Mouse (Mus musculus): ENCODE data around the gene Mast1.

Gene Mast1

GRCm38 (mm10) chr8:84936962-84937546 is at the start of gene Mast1:
Gene Mast1, minus strand, starts transcription at chr8:84937359.
- no peak for DNase-seq

- DNase-seq, result no peak
Measured at GRCm38 (mm10) chr8:84986379-84986945, 49.3 kb upstream of the Mast1 start.

DNA sequence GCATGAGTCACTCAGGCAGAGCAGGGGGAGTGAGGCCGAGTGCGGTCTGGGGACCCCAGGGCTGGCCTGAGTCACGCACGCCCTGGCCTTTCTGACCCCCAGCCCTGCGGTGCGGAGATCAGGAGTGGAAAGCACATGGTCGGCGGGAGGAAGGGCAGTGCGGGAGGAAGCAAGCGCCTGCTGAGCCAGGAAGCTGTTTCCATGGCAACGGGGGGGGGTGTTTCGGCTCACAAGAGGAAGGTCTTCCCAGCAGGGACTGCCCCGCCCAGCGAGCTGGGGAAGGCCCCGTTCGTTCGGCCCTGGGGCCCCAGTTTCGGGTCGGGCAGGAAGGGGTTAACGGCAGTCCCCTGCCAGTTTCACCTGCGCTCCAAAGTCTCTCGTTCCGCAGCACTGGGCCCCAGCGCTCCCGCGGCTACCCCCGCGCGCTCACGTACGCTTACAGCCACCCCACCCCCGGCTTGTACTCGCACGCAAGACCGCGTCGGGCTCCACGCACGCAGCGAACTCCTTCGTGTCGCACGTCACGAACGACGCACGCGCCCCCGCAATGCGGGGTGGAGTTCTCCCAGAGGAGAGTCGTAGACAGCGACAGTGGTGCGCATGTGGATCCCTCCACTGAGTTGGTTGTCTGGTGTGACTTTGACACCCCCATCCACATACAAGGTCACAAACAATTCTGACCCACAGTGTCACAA is 48.7 kb upstream of the Mast1 start:
- peak; percentile 100 for DNase-seq

DNA sequence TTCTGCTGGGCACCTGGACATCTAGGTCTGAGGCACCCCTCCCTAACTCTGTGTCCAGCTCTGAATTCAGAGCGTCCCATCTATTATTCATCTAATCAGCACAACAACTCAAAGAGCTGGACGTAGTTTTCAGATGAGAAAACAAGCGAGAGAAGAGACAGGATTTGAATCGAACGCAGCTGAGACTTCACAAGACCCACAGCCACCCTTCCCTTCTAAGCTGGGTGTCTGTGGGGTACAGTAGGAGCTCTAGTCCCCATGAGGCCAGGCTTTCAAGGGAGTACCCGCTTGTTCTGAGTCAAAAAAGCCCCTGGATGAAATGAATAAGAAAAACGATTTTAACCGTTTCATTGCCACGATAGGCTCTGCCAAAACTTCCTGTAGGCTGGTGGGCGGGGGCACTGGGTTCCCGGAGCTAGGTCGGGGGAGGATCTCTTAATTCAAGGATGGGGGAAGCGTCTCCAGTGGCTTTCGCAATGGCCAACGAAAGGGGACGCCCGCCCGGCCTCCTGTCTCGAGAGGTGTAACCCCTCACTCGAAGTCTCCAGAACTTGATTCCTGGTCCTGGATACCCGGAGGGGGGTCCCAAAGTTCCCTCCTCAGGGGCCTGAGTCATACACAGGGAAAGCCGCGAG is 48.0 kb upstream of the Mast1 start:
- DNase-seq, result no peak

GRCm38 (mm10) chr8:84984294-84985048 is 47.3 kb upstream of the Mast1 start:
- DNase-seq, result peak; percentile 98

- peak; percentile 94 for DNase-seq
Measured at GRCm38 (mm10) chr8:84982499-84983011, 45.4 kb upstream of the Mast1 start.

DNA sequence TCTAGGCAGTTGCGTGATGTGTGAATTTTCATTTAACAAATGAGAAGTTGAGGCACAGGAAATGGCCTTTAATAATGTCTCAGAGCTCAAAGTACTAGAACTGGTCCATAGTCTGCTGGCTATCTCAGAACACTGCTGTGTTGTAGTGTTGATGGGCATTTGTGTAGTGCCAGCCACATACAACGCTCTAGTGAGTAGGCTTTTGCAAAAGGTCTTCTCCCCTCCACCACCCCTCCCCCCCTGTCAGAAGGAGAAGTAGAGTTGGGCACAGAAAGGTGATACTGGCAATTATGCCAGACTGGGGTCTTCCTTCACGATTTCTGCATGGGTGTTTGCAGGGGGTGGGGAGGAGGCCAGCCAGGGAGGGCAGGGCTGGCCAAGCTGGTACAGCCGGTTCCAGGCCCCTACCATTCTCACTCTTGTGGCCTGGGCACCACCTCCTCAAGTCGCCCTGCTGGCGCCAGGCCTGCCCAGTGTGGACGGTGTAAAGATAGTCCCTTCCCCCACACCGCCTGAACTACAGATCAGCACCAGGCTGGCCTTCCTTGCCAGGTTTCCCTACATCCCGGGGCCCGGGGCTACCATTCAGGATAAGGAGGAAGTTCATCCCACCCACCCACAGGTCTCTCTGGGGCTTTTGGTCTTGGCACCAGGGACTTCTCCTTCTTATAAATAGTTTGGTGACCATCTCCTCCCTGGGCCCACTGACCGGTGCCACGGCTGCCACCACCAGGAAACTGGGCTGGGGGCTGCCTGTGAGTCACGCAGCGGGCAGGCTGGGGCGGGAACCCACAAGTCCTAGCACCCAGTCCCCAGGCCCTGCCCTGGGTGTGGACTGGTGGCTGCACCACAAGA is 44.7 kb upstream of the Mast1 start:
- DNase-seq, result peak; percentile 96

- DNase-seq, result peak; percentile 99
Measured at GRCm38 (mm10) chr8:84980622-84981358, 43.6 kb upstream of the Mast1 start.

- DNase-seq, result peak; percentile 100
Measured at GRCm38 (mm10) chr8:84979599-84980421, 42.7 kb upstream of the Mast1 start.

DNA sequence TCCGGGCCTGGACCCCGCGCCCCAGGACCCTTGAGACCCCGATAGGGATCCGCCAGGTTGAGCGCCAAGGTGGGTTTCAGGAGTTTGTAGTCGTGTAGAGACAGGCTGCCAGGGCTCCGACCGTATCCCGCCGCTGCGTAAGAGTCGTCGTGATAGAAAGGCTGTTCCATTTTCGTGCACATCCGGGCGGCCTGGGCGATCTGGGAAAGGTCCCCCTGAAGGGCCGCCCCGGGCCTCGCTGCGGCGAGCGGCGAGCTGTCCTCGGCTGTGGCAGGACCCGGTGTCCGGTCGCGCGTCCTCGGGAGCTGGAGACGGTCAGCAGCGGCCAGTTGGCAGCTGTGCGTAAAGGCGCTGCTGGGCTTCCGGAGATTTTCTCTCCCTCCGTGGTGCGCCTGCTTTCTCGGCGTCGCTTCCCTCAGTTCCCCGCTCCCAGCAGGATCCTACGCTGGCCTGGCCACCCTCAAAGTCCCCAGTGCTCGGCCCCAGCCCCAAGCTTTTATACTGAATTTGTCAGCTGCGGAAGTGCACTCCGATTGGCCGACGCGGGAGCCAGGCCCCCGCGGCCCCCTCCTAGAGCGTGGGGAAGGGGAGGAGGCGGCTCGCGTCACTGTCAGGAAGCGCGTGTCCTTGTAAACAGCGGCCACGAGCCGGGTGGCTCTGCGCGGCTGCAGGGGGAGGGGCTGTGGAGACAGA is 41.2 kb upstream of the Mast1 start, which contains the start of gene Junb:
Gene Junb, minus strand, starts transcription at position 471 of the 693 bp plus-strand sequence.
- DNase-seq, result peak; percentile 100

- DNase-seq, result peak; percentile 98
Measured at GRCm38 (mm10) chr8:84977435-84978247, 40.5 kb upstream of the Mast1 start.

GRCm38 (mm10) chr8:84976763-84977434 is 39.7 kb upstream of the Mast1 start:
- DNase-seq, result no peak

- DNase-seq, result peak; percentile 100
Measured at GRCm38 (mm10) chr8:84976031-84976762, 39.0 kb upstream of the Mast1 start.

DNA sequence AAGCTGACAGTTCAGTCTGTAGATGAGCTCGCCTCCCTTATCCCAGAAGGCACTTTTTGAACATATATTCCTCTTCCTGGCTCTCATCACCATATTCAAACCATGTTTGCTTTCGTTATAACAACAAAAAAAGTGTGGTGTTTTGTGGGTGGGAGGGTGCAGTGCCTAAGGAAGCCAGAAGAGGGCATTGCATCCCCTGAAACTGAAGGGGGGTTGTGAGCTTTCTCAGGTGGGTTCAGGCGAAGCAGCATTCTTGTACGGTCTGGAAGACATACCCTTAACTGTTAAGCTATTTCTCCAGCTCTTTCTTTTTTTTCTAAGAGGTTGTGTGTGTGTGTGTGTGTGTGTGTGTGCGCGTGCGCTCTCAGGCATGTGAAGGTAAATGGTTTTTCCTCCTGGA is 38.3 kb upstream of the Mast1 start:
- DNase-seq, result peak; percentile 97

DNA sequence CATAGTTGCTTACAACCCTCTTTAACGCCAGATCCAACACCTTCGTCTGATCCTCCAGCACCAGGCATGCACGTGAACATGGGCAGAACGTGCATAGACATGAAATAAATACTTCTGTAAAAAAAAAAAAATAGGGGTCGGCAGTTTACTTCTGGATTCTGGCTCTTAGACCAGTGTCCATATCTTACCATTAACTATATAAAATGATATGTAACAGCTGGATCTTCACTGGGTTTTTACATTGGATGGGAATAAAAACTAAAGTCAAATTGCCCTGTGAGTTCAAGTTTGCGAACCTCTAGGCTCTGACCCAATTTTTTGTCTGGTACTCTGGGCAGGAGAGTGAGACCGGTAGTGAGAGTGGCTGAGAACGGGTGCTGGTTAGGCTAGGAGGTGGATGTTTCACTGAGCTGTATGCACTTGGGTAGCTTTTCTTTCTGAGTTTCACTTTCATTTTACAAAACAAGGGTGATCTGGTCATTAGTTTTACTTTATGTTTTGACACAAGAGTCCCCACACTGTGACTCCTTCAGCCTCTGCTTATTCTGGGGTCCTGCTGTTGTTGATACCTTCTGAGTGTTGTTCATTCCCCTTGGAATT is 37.5 kb upstream of the Mast1 start:
- DNase-seq, result no peak

DNA sequence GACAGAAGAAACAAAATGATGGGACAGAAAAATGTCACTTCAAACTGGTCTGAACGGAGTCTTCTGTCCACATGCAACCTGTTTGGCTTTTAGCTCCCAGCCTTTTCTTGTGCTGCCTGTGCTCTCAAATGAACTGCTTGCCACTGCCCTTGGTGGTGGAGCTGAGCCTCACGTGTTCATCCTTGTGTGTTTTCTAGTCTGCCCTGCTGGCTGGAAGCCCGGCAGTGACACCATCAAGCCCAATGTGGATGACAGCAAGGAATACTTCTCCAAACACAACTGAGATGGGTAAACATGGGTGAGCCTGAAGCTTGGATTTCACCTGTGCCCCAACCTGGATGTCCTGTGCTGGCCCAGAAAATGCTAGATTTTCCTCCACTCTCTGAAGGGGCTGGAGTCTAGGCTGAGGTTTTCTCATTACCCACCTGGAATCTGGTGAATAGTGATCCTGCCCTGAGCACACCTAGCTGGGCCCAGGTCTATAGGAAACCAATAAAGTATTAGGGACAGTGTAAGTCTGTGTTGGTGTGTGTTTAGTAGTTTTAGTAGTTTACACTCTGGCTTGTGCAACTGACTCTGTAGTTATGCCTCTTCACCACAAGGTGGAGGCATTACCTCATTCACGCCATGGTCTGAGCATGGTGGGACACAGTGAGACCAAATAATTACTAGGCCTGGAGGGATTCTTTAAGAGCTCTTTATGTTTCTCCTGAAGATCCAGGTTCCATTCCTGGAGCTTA is 36.8 kb upstream of the Mast1 start:
- DNase-seq, result peak; percentile 97
